In the genomic region with DNA sequence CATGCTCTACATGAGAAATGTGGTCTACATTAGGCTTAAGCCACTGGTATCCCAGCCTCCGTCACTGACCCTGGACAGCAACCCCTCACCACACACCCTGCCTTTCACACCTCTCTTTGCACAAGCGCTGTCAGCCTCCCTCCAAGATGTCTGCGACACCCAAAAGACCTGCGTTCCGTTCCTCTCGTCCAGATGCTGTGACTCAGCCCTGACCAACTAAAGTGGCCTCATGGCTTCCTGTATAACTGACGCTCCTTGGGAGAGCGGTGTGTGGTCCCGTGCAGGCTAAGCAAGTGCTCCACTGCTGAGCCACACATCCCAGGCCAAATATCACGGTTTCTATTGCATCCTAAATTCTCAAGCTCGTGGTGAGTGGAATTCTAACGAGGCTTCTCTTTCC, we compare ENCODE assay signal across 29 mouse cellular contexts. TPM values are rescaled to one million over a fixed set of nuclear protein-coding genes. Genes with fewer than 3 reads are reported as not detected.
DNase-seq lines count a peak whose midpoint lies in the region; ATAC-seq and TF ChIP-seq lines count a peak whose summit lies in the region.
"Had no signal": no experiment of that assay in that cellular context is flagged by ENCODE, and none has a peak within 500 bp of the region (broad histone marks: within the 10 kb centered on the region; RNA-seq: fewer than 3 reads in every experiment).

No protein-coding gene starts in this region.

- no peak overlapping the region for H3K4me2 ChIP-seq in myocyte (ENCODE audit: low read depth)
- H3K4me2 ChIP-seq: heart, embryonic 12.5 days; heart, embryonic 15.5 days; hindbrain, embryonic 15.5 days; intestine, embryonic 15.5 days had no signal

- no peaks in the 10 kb centered on the region for H3K36me3 ChIP-seq in megakaryocyte, embryonic 14.5 days (replicated peaks; ENCODE audit: low read length)
- no peaks in the 10 kb centered on the region for H3K36me3 ChIP-seq in myocyte (ENCODE audit: control insufficient read depth, insufficient read depth)
- H3K36me3 ChIP-seq: G1E; heart, embryonic 12.5 days; heart, embryonic 15.5 days; hindbrain, embryonic 15.5 days; intestine, embryonic 15.5 days had no signal

- no peaks in the 10 kb centered on the region for H3K79me2 ChIP-seq in myocyte (ENCODE audit: control insufficient read depth, insufficient read depth)

- intact Hi-C loops in heart, postnatal 36 days (cut with DNase I) = no loop called here

- H3K4me3 ChIP-seq in megakaryocyte, embryonic 14.5 days (replicated peaks) = peak overlapping the region; percentile 53
- H3K4me3 ChIP-seq in myocyte = no peak overlapping the region
- H3K4me3 ChIP-seq: gastrocnemius, adult 2 months; heart, embryonic 12.5 days; heart, embryonic 15.5 days; hindbrain, embryonic 15.5 days; intestine, embryonic 15.5 days had no signal

- peaks cover 76% of the 10 kb centered on the region for H3K27me3 ChIP-seq in megakaryocyte, embryonic 14.5 days (replicated peaks)
- H3K27me3 ChIP-seq in myocyte (ENCODE audit: control insufficient read depth, insufficient read depth, insufficient read length) = peaks cover 64% of the 10 kb centered on the region
- H3K27me3 ChIP-seq: hindbrain, embryonic 15.5 days had no signal

- peaks cover 7% of the 10 kb centered on the region for H3K9me3 ChIP-seq in megakaryocyte, embryonic 14.5 days
- H3K9me3 ChIP-seq: G1E; heart, embryonic 12.5 days; heart, embryonic 15.5 days; hindbrain, embryonic 15.5 days; intestine, embryonic 15.5 days had no signal

- peaks cover 9% of the 10 kb centered on the region for H3K4me1 ChIP-seq in megakaryocyte, embryonic 14.5 days
- H3K4me1 ChIP-seq: heart, embryonic 12.5 days; heart, embryonic 15.5 days had no signal

- no peak for ATAC-seq in megakaryocyte, adult 5-6 weeks (ENCODE audit: poor library complexity, severe bottlenecking)
- ATAC-seq in common myeloid progenitor, adult 5-6 weeks (replicated peaks; ENCODE audit: low read depth, poor library complexity, severe bottlenecking) = 0 out of 2 replicates have a peak, but pooled peaks have one; percentile 29
- ATAC-seq: forebrain, embryonic 14.5 days; forebrain, postnatal 0 days; intestine, embryonic 15.5 days had no signal

- no peak overlapping the region for H3ac ChIP-seq in myocyte (ENCODE audit: control insufficient read depth, insufficient read length)

- peak; percentile 83 for DNase-seq in 416B (ENCODE audit: low read depth)
- no peak for DNase-seq in spleen, adult 12 weeks (ENCODE audit: low spot score)
- no peak for DNase-seq in heart, postnatal 36 days
- DNase-seq: adrenal gland, adult 2 months; adrenal gland, postnatal 14 days; B cell, adult 2 months; cerebellum, adult 11 months; cerebellum, adult 2 months; cerebellum, adult 9-11 months; cerebellum, postnatal 25 days; embryo, embryonic 11 days; forebrain, postnatal 0 days; gastrocnemius, adult 2 months; gastrocnemius, postnatal 14 days; heart, adult 18-20 months; heart, postnatal 10 days; heart, postnatal 4 days had no signal

- no peak for TF ChIP-seq POLR2A in myocyte (IDR thresholded peaks at IDR 0.05; ENCODE audit: insufficient read length, low read depth)

TF ChIP-seq in myocyte, 11 proteins besides CTCF, POLR2A, EP300 and RAD21:
- TF ChIP-seq SRF (IDR thresholded peaks at IDR 0.05; ENCODE audit: control insufficient read depth, insufficient read length, low read depth) = no peak
- peak; percentile 14 for TF ChIP-seq REST (IDR thresholded peaks at IDR 0.05; ENCODE audit: insufficient read depth, insufficient read length)

RNA-seq across cellular contexts. Expression of gene Elfn2, which starts 22.1 kb away (rescaled TPM):
- 0.26 and 0.28 TPM in 2 replicates for polyA plus RNA-seq in megakaryocyte, embryonic 14.5 days (2012; ENCODE audit: insufficient read depth, low replicate concordance)
- 0.02 TPM in 1 of 2 replicates, not detected in the other for total RNA-seq in megakaryocyte, adult 5-6 weeks (2015)
- not detected in 2 replicates for total RNA-seq in megakaryocyte, adult 5-6 weeks (2017)
- not detected in 2 replicates for total RNA-seq in common myeloid progenitor, adult 5-6 weeks (2017)
- 0.07 TPM for polyA plus RNA-seq in myocyte (2012; fragmentation: generic; extraction: Trizol)
- total RNA-seq in heart, postnatal 36 days (2021) = 1 to 10 TPM in 1 of 2 experiments, under 1 TPM in 1; 0.75 to 1.5 TPM
- total RNA-seq: CH12.LX had no signal
- polyA plus RNA-seq: embryonic facial prominence, embryonic 11.5 days; G1E; heart, embryonic 12.5 days had no signal

RNA-seq across cellular contexts. Expression of gene Mfng, which starts 32.6 kb away (rescaled TPM):
- polyA plus RNA-seq in megakaryocyte, embryonic 14.5 days (2012; ENCODE audit: insufficient read depth, low replicate concordance) = 36.6 and 48.4 TPM in 2 replicates
- total RNA-seq in megakaryocyte, adult 5-6 weeks (2015) = 8.8 and 9.8 TPM in 2 replicates
- 5.7 and 5.8 TPM in 2 replicates for total RNA-seq in megakaryocyte, adult 5-6 weeks (2017)
- total RNA-seq in common myeloid progenitor, adult 5-6 weeks (2017) = 9.2 and 13.6 TPM in 2 replicates
- 0.06 TPM for polyA plus RNA-seq in myocyte (2012; fragmentation: generic; extraction: Trizol)
- total RNA-seq in heart, postnatal 36 days (2021) = 10 to 100 TPM; 11.2 to 11.8 TPM
- total RNA-seq: G1E had no signal
- polyA plus RNA-seq: G1E had no signal
